Mouse (Mus musculus) heart, postnatal 0 days (tissue): Measurements from ENCODE around the gene Csmd2. TPM values are rescaled to one million over a fixed set of nuclear protein-coding genes. Genes with fewer than 3 reads are reported as not detected.

ENCODE experiments used
- ATAC-seq: fragments of 200-750 bp; cut with Nextera tagmentation; 2 replicates; pipeline ENCODE4 v1.8.0; 2017; ENCODE audit warnings: low read depth, moderate number of reproducible peaks, moderate library complexity; ENCODE audit not compliant: insufficient read depth
- DNase-seq: peaks from one replicate; pipeline ENCODE4 v3.0.0-alpha.2; 2016; ENCODE audit warnings: low spot score
- H3K27ac ChIP-seq: fragments of 300-500 bp; sonication (generic); 2 replicates; pipeline ENCODE4 v1.5.1; 2014; ENCODE audit warnings: low read depth, mild to moderate bottlenecking
- H3K27me3 ChIP-seq: fragments of 300-500 bp; sonication (generic); 2 replicates; pipeline ENCODE4 v1.6.1; 2014; ENCODE audit warnings: low read length, mixed read lengths; ENCODE audit not compliant: control insufficient read depth, insufficient read depth
- H3K36me3 ChIP-seq: fragments of 300-500 bp; sonication (generic); replicated peaks from 2 replicates; pipeline ENCODE4 v1.6.1; 2014; ENCODE audit warnings: low read length, mixed read lengths; ENCODE audit not compliant: control insufficient read depth, insufficient read depth
- H3K4me1 ChIP-seq: fragments of 300-500 bp; sonication (generic); 2 replicates; pipeline ENCODE4 v1.6.1; 2014; ENCODE audit warnings: antibody characterized with exemption; ENCODE audit not compliant: control insufficient read depth, insufficient read depth
- H3K4me2 ChIP-seq: fragments of 300-500 bp; sonication (generic); 2 replicates; pipeline ENCODE4 v1.6.1; 2014; ENCODE audit warnings: low read depth, mild to moderate bottlenecking, low read length, moderate library complexity
- H3K4me3 ChIP-seq: fragments of 300-500 bp; sonication (generic); 2 replicates; pipeline ENCODE4 v1.5.1; 2014; ENCODE audit warnings: low read depth, low read length
- H3K9ac ChIP-seq: fragments of 300-500 bp; sonication (generic); replicated peaks from 2 replicates; pipeline ENCODE4 v1.6.1; 2014; ENCODE audit warnings: low read depth, low read length, mixed read lengths
- H3K9me3 ChIP-seq: fragments of 300-500 bp; sonication (generic); replicated peaks from 2 replicates; pipeline ENCODE4 v1.6.1; 2016; ENCODE audit warnings: low read length; ENCODE audit not compliant: control insufficient read depth
- CTCF ChIP-seq: IDR thresholded peaks from 2 replicates; pipeline ENCODE4 v1.5.1; 2016; ENCODE audit warnings: antibody characterized with exemption, control low read depth, low read depth
- EP300 ChIP-seq: IDR thresholded peaks from 2 replicates; pipeline ENCODE4 v1.6.1; 2016; ENCODE audit warnings: antibody characterized with exemption, low read depth
- WGBS: fragments of 180-500 bp; shearing (Covaris S2); extraction: QIAGEN DNeasy Blood & Tissue Kit; methylation state at CpG from one replicate; pipeline ENCODE4 v1.1.7; 2014; 5-methylcytosine and 5-hydroxymethylcytosine counted together
- polyA plus RNA-seq: library from polyadenylated mRNA; unstranded; fragments of >200 nt; fragmentation: Nextera tagmentation; extraction: Ambion mirVana; gene quantifications from 2 replicates; pipeline ENCODE4 v1.2.1, GENCODE M21; 2015
- total RNA-seq: library from RNA; depleted of rRNA; stranded (reverse); fragments of >200 nt; gene quantifications from 2 replicates; pipeline ENCODE4 v1.2.3, GENCODE M21; 2014; ENCODE audit warnings: low replicate concordance

Csmd2 gene
- total and polyA plus RNA-seq, 2 experiments from 2014 or later = 0.01 TPM; not detected in 1

DNA sequence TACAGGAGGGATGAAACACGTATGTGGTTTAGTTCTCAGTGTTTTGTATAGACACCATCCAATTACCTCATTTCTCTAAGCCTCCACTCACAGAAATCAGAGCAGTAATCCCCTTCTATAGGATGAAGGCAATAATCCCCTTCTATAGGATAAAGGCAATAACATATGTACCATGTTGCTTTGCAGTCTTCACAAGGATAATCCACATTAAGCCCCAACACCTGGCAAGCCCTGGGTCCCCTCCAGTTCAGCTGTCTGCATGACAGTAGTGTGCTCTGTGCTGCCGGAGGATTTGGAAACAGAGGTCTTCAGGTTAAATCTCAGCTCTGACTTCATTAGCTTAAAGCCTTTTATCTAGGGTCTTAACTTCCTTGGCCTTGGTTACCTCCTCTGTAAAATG lies 391.3 kb downstream of the Csmd2 start:
- Histone ChIP-seq H3K9ac (no peak overlapping the region), H3K9me3 (no peaks in the 10 kb centered on the region), H3K27ac (no peak overlapping the region), H3K36me3 (no peaks in the 10 kb centered on the region), H3K4me2 (no peak overlapping the region), H3K27me3 (no peaks in the 10 kb centered on the region), H3K4me3 (no peak overlapping the region), H3K4me1 (no peaks in the 10 kb centered on the region)
- no peak for ATAC-seq
- TF ChIP-seq CTCF (no peak), EP300 (no peak)
- 82% methylated on average over 2 of the region's 2 CpGs for WGBS
- no peak for DNase-seq

DNA sequence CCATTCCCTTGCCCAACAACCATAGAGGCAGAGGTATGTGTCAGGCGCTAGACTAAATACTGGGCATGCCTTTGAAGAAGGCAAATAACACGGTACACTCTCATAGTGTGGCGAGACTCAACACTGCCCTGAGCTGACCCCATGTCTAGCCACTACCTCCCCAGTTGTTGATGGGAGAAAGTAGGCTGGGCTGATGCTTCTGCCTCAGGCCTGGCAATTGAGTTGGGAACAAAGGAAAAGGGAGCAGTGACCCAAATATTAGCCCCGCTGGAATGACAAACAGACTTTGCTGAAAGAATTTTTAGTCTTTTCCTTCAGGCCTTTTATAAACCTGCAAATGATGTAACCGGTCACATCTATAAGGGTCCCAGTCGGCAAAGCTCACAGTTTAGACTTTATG lies 393.7 kb downstream of the Csmd2 start:
- H3K9me3 ChIP-seq = no peaks in the 10 kb centered on the region
- H3K4me2 ChIP-seq = no peak overlapping the region
- no peak overlapping the region for H3K4me3 ChIP-seq
- no peaks in the 10 kb centered on the region for H3K4me1 ChIP-seq
- H3K27me3 ChIP-seq = no peaks in the 10 kb centered on the region
- WGBS = 88% methylated on average over 6 of the region's 6 CpGs
- DNase-seq (no peak), ATAC-seq (no peak)
- no peak overlapping the region for H3K9ac ChIP-seq
- no peak for TF ChIP-seq CTCF
- TF ChIP-seq EP300 = no peak
- H3K27ac ChIP-seq = no peak overlapping the region
- H3K36me3 ChIP-seq = no peaks in the 10 kb centered on the region

DNA sequence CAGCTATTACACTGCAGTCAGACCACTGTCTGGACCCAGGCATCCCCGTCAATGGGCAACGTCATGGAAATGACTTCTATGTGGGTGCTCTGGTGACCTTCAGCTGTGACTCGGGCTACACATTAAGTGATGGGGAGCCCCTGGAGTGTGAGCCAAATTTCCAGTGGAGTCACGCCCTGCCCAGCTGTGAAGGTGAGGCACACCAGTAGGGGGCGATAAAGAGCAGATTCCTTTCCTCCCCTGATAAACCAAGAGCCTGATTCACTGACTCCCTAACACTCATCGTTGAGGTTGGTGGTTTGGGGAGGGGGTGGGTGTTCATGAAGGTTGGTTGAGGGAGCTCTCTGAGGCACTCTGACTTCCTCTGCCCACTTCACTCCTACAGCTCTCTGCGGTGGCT lies 396.1 kb downstream of the Csmd2 start:
- Histone ChIP-seq H3K4me2 (no peak overlapping the region), H3K4me1 (no peaks in the 10 kb centered on the region), H3K9ac (no peak overlapping the region), H3K27ac (no peak overlapping the region), H3K27me3 (no peaks in the 10 kb centered on the region), H3K4me3 (no peak overlapping the region), H3K36me3 (no peaks in the 10 kb centered on the region), H3K9me3 (no peaks in the 10 kb centered on the region)
- no peak for ATAC-seq
- no peak for DNase-seq
- TF ChIP-seq CTCF (no peak), EP300 (no peak)
- whole genome bisulfite sequencing = 82% methylated on average over 7 of the region's 7 CpGs

DNA sequence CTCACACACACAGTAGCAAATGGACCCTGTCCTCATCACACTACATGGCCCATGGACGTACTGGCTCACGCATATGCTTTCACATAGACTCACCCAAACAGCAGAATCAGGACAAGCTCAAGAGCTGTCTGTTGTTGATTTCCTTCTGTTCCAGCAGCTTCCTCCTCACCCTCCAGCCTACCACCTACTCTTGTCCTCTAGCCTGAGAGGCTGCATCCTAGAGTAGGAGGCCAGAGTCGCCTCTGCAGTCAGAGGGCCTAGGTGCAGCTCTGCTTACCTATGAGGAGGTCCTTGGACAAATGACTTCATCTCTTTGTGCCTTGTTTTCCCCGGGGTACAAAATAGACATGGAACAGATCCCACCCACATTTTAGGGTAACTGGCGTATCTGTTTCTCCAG lies 403.8 kb downstream of the Csmd2 start:
- Histone ChIP-seq H3K9me3 (no peaks in the 10 kb centered on the region), H3K9ac (no peak overlapping the region), H3K27ac (no peak overlapping the region), H3K27me3 (peaks cover 3% of the 10 kb centered on the region; the same call in 1 of the 2 replicates), H3K4me2 (no peak overlapping the region), H3K4me3 (no peak overlapping the region), H3K4me1 (no peaks in the 10 kb centered on the region), H3K36me3 (no peaks in the 10 kb centered on the region)
- ATAC-seq (no peak), DNase-seq (no peak)
- no peak for TF ChIP-seq CTCF
- TF ChIP-seq EP300 = no peak
- WGBS = 82% methylated on average over 5 of the region's 5 CpGs

DNA sequence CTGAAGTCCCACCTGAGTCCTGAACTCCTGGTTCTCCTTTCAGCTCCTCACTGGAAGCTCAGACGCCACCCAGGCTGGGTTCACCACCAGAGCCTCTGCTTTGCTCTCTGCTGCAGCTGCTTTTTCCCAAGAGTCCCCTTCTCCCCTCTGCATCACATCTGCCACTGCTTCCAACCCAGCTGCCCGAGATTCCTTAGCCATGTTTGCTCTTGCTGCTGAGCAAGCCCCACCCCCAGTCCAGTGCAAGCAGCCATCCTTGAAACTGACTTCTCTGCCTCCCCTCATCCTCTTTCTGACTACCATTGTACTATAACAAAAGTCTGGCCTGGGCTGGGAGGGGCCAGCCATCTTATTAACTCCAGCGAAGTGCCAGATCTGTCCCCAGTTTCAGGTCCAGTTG lies 404.6 kb downstream of the Csmd2 start:
- 50% methylated on average over 3 of the region's 3 CpGs for WGBS
- DNase-seq (no peak), ATAC-seq (no peak)
- Histone ChIP-seq H3K9me3 (no peaks in the 10 kb centered on the region), H3K4me3 (no peak overlapping the region), H3K4me2 (no peak overlapping the region), H3K9ac (no peak overlapping the region), H3K27me3 (peaks cover 3% of the 10 kb centered on the region; the same call in 1 of the 2 replicates), H3K27ac (no peak overlapping the region), H3K36me3 (no peaks in the 10 kb centered on the region), H3K4me1 (no peaks in the 10 kb centered on the region)
- TF ChIP-seq CTCF = no peak
- TF ChIP-seq EP300 = no peak

DNA sequence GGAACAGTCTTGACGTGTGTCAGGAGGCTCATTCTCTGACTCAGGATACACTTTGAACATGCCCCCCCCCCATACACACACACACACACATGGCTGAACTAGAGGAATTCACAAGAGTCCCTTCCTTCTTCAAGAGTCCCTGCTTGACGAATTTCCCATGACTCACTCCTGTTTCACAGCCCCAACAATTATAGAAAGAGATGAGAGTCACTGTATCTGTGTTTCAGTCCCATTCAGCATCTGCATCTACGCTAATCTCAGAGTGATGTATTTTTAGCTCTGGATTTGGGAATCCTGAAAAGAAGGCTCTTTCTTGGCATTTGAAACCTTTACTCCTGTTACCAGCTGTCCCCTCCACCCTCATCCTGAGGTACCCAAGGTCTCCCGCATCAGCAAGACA lies 406.2 kb downstream of the Csmd2 start:
- Histone ChIP-seq H3K9me3 (no peaks in the 10 kb centered on the region), H3K4me1 (no peaks in the 10 kb centered on the region), H3K4me3 (no peak overlapping the region), H3K9ac (no peak overlapping the region), H3K36me3 (no peaks in the 10 kb centered on the region), H3K4me2 (no peak overlapping the region), H3K27ac (no peak overlapping the region), H3K27me3 (peaks cover 3% of the 10 kb centered on the region; the same call in 1 of the 2 replicates)
- ATAC-seq = no peak
- TF ChIP-seq CTCF (no peak), EP300 (no peak)
- no peak for DNase-seq
- WGBS = 61% methylated on average over 4 of the region's 4 CpGs
